Mouse (Mus musculus): ENCODE measurements around the gene Xpo1.
"Not testable (repeated sequence)": the region's sequence is repeated elsewhere in the genome, so short reads cannot be mapped to it uniquely, and the experiment has no call there.

The Xpo1 gene

GRCm38 (mm10) chr11:23298301-23298700 is 42.5 kb downstream of the Xpo1 start:
- no peak for DNase-seq (ENCODE audit: low spot score)

GRCm38 (mm10) chr11:23299910-23300309 is 44.1 kb downstream of the Xpo1 start:
- no peak for DNase-seq (ENCODE audit: low spot score)

GRCm38 (mm10) chr11:23303126-23303525 is 47.3 kb downstream of the Xpo1 start:
- no peak for DNase-seq (ENCODE audit: low spot score)

- DNase-seq (ENCODE audit: low spot score): not testable (repeated sequence)
Measured at GRCm38 (mm10) chr11:23305101-23305672, 49.3 kb downstream of the Xpo1 start.

GRCm38 (mm10) chr11:23305673-23306608 is 50.1 kb downstream of the Xpo1 start:
- peak; percentile 93 for DNase-seq (ENCODE audit: low spot score)

- no peak for DNase-seq (ENCODE audit: low spot score)
Measured at GRCm38 (mm10) chr11:23306764-23307565, 51.1 kb downstream of the Xpo1 start, which contains the start of gene Usp34. Gene Usp34 (plus strand): TSS chr11:23306895.

- no peak for DNase-seq (ENCODE audit: low spot score)
Measured at GRCm38 (mm10) chr11:23307566-23307920, 51.7 kb downstream of the Xpo1 start.

GRCm38 (mm10) chr11:23313496-23313895 is 57.7 kb downstream of the Xpo1 start:
- no peak for DNase-seq (ENCODE audit: low spot score)

GRCm38 (mm10) chr11:23329413-23329812 is 73.6 kb downstream of the Xpo1 start:
- no peak for DNase-seq (ENCODE audit: low spot score)

- no peak for DNase-seq (ENCODE audit: low spot score)
Measured at GRCm38 (mm10) chr11:23332136-23332535, 76.3 kb downstream of the Xpo1 start.

- no peak for DNase-seq (ENCODE audit: low spot score)
Measured at GRCm38 (mm10) chr11:23335160-23335559, 79.3 kb downstream of the Xpo1 start.

Data from left cerebral cortex, adult 11 months (tissue).